Mouse (Mus musculus): ENCODE results near the gene Mlxip.

- TF ChIP-seq CTCF (IDR thresholded peaks at IDR 0.05; ENCODE audit: extremely low read depth, insufficient read depth, insufficient read length, insufficient replicate concordance), result no peak
- no peak for TF ChIP-seq POLR2A (IDR thresholded peaks at IDR 0.05; ENCODE audit: low read depth, low read length)
Observed at GRCm38 (mm10) chr5:123375793-123376452, 18.7 kb upstream of the Mlxip start.

All from spleen, adult 2 months (tissue).